Mouse (Mus musculus): Measurements from ENCODE around the gene Gm10428. TPM values are rescaled to one million over a fixed set of nuclear protein-coding genes. Genes with fewer than 3 reads are reported as not detected.

Gene Gm10428
- polyA plus RNA-seq, 1 experiment, result not detected

DNA sequence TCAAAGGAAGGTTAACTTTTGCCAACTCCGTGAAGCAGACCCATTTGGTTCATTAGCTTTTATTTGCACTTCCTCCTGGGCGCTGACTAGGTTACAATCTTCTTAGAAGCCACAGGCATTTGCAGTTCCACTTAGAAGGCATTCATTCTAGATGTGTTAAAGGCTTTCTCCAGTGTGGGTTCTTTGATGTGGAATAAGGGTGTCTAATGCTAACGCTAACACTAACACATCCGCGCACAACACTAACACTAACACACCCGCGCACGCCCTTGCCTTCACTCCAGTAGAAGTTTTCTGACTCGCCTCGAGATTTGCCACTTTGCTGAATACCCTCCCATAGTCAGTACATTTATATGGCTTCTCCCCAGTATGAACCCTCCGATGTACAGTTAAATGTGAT lies 709 bp upstream of the Gm10428 start:
- Histone ChIP-seq H3K4me3 (ENCODE audit: low read depth, low read length) (no peak overlapping the region), H3K27me3 (ENCODE audit: control insufficient read depth, insufficient read depth, low read length) (no peaks in the 10 kb centered on the region), H3K36me3 (ENCODE audit: control insufficient read depth, insufficient read depth, low read length) (no peaks in the 10 kb centered on the region), H3K4me1 (ENCODE audit: control insufficient read depth, insufficient read depth, insufficient read length, low read length) (peaks cover 3% of the 10 kb centered on the region; the same call in 1 of the 2 replicates), H3K27ac (ENCODE audit: insufficient read depth, low read depth, low read length) (no peak overlapping the region)
- TF ChIP-seq CTCF (IDR thresholded peaks at IDR 0.05; ENCODE audit: extremely low read depth, insufficient read length, insufficient replicate concordance, low read depth, low read length) (no peak), POLR2A (IDR thresholded peaks at IDR 0.05; ENCODE audit: low read depth, low read length) (no peak)
- 62% methylated on average over 11 of the region's 11 CpGs for WGBS

DNA sequence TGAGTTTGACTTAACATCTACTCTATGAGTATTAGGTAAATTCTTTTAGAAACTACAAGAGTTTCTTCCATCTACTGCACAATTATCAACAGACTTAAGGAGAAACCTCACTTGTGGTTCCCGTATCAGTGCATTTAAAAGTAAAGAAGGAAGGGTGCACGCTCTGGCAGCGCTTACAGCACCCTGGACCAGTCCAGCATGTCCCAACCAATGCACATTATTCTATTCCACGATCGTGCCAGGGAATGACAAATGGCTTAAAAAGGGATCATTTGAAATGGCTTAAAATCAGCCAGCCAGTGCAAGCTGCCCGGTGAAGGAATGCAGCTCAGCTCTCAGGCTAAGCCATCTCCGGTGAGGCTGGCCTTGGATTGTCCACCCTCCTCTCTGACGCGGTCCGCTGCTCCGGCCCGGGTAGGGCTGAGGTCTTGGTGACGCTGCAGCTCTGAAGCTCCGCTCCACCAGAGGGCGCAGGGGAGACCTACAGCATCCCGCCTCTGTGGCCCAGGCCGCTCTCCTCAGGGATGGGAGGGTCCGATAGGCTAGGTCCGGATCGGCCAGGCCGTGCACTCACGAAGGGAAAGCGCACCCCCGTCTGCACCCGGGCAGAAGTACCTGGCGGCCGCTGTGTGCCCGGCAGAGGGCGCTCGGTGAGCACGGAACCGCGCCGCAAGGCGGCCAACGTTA lies 3.7 kb downstream of the Gm10428 start:
- 3% methylated on average over 36 of the region's 36 CpGs for WGBS
- Histone ChIP-seq H3K27me3 (ENCODE audit: control insufficient read depth, insufficient read depth, low read length) (no peaks in the 10 kb centered on the region), H3K27ac (ENCODE audit: insufficient read depth, low read depth, low read length) (no peak overlapping the region), H3K36me3 (ENCODE audit: control insufficient read depth, insufficient read depth, low read length) (no peaks in the 10 kb centered on the region), H3K4me1 (ENCODE audit: control insufficient read depth, insufficient read depth, insufficient read length, low read length) (peaks cover 10% of the 10 kb centered on the region; the same call in 1 of the 2 replicates), H3K4me3 (ENCODE audit: low read depth, low read length) (peak overlapping the region; percentile 38)
- peak; percentile 98 for TF ChIP-seq CTCF (IDR thresholded peaks at IDR 0.05; ENCODE audit: extremely low read depth, insufficient read length, insufficient replicate concordance, low read depth, low read length)
- TF ChIP-seq POLR2A (IDR thresholded peaks at IDR 0.05; ENCODE audit: low read depth, low read length), result no peak; the same call in 1 of the 2 replicates

DNA sequence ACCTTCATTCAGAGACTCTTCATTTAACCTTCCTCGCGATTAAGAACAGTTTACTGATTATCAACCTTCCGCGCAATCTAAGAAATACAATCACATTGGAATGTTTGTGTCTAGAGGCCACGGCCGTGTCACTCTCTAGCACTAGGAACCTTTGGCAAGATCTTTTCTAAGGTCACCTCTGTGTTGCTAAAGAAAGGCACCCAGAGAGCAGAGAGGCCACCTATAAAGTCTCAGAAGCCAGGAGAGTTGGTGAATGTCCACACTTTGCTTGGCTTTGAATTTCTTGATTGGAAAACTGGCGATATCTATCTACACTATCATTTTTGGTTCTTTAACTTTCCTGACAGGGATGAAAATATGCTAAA lies 4.2 kb downstream of the Gm10428 start:
- peaks cover 16% of the 10 kb centered on the region; the same call in 1 of the 2 replicates for H3K4me1 ChIP-seq (ENCODE audit: control insufficient read depth, insufficient read depth, insufficient read length, low read length)
- H3K36me3 ChIP-seq (ENCODE audit: control insufficient read depth, insufficient read depth, low read length), result no peaks in the 10 kb centered on the region
- TF ChIP-seq POLR2A (IDR thresholded peaks at IDR 0.05; ENCODE audit: low read depth, low read length) (no peak), CTCF (IDR thresholded peaks at IDR 0.05; ENCODE audit: extremely low read depth, insufficient read length, insufficient replicate concordance, low read depth, low read length) (no peak)
- H3K27ac ChIP-seq (ENCODE audit: insufficient read depth, low read depth, low read length), result no peak overlapping the region
- no peak overlapping the region for H3K4me3 ChIP-seq (ENCODE audit: low read depth, low read length)
- 4% methylated on average over 7 of the region's 7 CpGs for WGBS
- no peaks in the 10 kb centered on the region for H3K27me3 ChIP-seq (ENCODE audit: control insufficient read depth, insufficient read depth, low read length)

DNA sequence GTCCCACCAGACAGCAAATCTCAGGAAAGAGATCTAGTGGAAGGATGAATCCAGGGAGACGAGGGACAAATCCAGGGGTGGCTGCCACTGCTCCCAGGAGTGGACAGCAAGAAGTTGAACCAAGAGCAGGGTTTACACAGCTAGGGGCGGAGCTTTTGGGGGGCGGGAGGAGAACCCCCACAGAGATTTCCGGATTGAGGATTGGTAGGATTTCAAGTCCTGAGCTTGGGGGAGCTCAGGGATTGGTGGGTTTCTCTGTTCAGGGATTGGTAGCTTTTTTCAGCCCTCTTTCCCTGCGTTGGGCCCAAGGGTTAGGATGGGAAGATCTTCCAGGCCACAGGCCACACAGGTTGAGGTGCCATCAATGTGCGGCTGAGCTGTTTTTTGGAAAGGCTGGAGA lies 5.0 kb downstream of the Gm10428 start:
- Histone ChIP-seq H3K4me3 (ENCODE audit: low read depth, low read length) (no peak overlapping the region), H3K27ac (ENCODE audit: insufficient read depth, low read depth, low read length) (no peak overlapping the region), H3K4me1 (ENCODE audit: control insufficient read depth, insufficient read depth, insufficient read length, low read length) (peaks cover 16% of the 10 kb centered on the region; the same call in 1 of the 2 replicates), H3K36me3 (ENCODE audit: control insufficient read depth, insufficient read depth, low read length) (no peaks in the 10 kb centered on the region), H3K27me3 (ENCODE audit: control insufficient read depth, insufficient read depth, low read length) (no peaks in the 10 kb centered on the region)
- TF ChIP-seq CTCF (IDR thresholded peaks at IDR 0.05; ENCODE audit: extremely low read depth, insufficient read length, insufficient replicate concordance, low read depth, low read length), result no peak
- WGBS, result 91% methylated on average over 6 of the region's 6 CpGs

DNA sequence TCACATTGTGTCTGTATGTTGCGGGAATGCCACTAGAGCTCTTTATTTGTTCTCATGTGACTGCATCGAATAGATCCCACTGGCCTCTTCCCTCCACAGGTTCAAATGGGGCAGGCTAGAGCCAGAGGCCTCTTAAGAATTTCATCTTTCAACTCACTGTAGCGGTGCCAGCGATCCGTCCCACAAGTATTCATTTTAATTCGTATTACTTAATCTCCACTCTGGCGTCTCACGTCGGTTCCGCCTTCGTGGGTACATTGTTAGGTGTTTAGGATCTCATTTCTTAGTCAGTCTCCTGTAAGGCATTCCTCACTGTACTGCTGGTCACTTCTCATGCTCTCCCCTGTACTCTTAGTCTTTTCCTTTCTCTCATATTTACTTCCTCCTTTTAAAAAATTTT lies 5.6 kb downstream of the Gm10428 start:
- no peak overlapping the region for H3K27ac ChIP-seq (ENCODE audit: insufficient read depth, low read depth, low read length)
- no peak overlapping the region for H3K4me3 ChIP-seq (ENCODE audit: low read depth, low read length)
- H3K36me3 ChIP-seq (ENCODE audit: control insufficient read depth, insufficient read depth, low read length), result no peaks in the 10 kb centered on the region
- H3K4me1 ChIP-seq (ENCODE audit: control insufficient read depth, insufficient read depth, insufficient read length, low read length), result peaks cover 16% of the 10 kb centered on the region; the same call in 1 of the 2 replicates
- WGBS, result 91% methylated on average over 11 of the region's 11 CpGs
- TF ChIP-seq POLR2A (IDR thresholded peaks at IDR 0.05; ENCODE audit: low read depth, low read length) (no peak), CTCF (IDR thresholded peaks at IDR 0.05; ENCODE audit: extremely low read depth, insufficient read length, insufficient replicate concordance, low read depth, low read length) (no peak)
- H3K27me3 ChIP-seq (ENCODE audit: control insufficient read depth, insufficient read depth, low read length), result no peaks in the 10 kb centered on the region

DNA sequence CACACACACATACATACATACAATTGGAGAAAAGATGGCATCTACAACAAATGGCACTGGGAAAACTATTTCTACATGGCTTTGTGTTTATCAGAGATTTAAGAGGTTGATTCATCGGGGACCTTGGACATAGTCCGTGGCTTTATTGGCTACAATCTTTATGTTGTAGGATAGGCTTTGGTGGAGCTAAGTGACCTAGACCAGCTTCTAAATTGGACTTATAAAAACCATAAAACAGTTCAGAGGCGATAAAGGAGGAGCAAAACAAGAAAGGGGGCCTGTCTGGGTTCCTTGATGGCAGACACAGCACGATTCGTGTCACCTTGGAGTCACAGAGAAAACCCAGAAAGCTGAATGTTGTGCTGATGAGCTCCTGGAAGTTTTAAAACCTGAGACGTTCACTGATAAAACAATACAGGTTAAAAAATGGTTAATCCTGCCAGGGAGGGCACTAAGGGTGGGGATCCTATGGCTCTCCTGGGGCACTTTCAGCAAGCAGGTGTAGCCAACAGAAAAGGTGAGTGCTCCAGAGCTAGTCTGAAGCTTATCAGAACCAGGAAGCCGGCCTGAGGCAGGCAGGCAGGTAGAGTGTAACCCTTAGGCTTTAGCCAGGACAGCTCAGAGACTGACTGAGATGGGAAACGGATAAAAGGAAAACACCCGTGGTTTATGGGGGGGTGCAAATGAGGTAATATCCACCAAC lies 8.0 kb downstream of the Gm10428 start:
- peak overlapping the region; percentile 92 for H3K27ac ChIP-seq (ENCODE audit: insufficient read depth, low read depth, low read length)

DNA sequence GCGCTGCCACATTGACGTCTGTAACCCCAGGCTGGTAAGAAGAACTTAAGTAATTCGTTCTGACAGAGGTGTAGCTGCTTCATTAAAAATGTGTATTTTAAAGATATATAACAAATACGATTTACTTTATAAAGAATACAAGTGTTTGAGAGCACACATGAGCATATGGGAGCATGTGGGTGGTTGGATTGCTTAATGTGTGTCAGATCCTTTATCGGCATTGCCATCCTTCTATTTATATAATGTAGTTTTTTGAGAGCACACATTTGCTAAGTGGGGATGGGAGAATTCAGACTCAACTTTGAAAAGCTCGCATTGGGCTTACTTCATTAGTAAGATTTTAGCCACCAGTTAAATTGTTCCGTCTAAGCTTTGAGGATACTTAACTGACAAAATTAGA lies 23.6 kb downstream of the Gm10428 start:
- no peak for TF ChIP-seq POLR2A (IDR thresholded peaks at IDR 0.05; ENCODE audit: low read depth, low read length)
- no peak for TF ChIP-seq CTCF (IDR thresholded peaks at IDR 0.05; ENCODE audit: extremely low read depth, insufficient read length, insufficient replicate concordance, low read depth, low read length)
- Histone ChIP-seq H3K36me3 (ENCODE audit: control insufficient read depth, insufficient read depth, low read length) (no peaks in the 10 kb centered on the region), H3K27ac (ENCODE audit: insufficient read depth, low read depth, low read length) (no peak overlapping the region), H3K27me3 (ENCODE audit: control insufficient read depth, insufficient read depth, low read length) (no peaks in the 10 kb centered on the region; the same call in 1 of the 2 replicates), H3K4me1 (ENCODE audit: control insufficient read depth, insufficient read depth, insufficient read length, low read length) (no peaks in the 10 kb centered on the region), H3K4me3 (ENCODE audit: low read depth, low read length) (no peak overlapping the region)
- WGBS, result 94% methylated on average over 7 of the region's 7 CpGs

More for the DNA sequence above, 8.0 kb downstream of the Gm10428 start:
- no peaks in the 10 kb centered on the region for H3K27me3 ChIP-seq (ENCODE audit: control insufficient read depth, insufficient read depth, low read length)
- no peak for TF ChIP-seq POLR2A (IDR thresholded peaks at IDR 0.05; ENCODE audit: low read depth, low read length)
- TF ChIP-seq CTCF (IDR thresholded peaks at IDR 0.05; ENCODE audit: extremely low read depth, insufficient read length, insufficient replicate concordance, low read depth, low read length), result no peak
- H3K4me3 ChIP-seq (ENCODE audit: low read depth, low read length), result no peak overlapping the region
- 30% methylated on average over 9 of the region's 9 CpGs for WGBS
- no peaks in the 10 kb centered on the region for H3K36me3 ChIP-seq (ENCODE audit: control insufficient read depth, insufficient read depth, low read length)
- H3K4me1 ChIP-seq (ENCODE audit: control insufficient read depth, insufficient read depth, insufficient read length, low read length), result peaks cover 16% of the 10 kb centered on the region; the same call in 1 of the 2 replicates
